8 mouse cellular contexts compared by ENCODE assay signal in genomic region chr10:60278006-60278399, GRCm38 (mm10). TPM values are rescaled to one million over a fixed set of nuclear protein-coding genes. Genes with fewer than 3 reads are reported as not detected.
DNase-seq lines count a peak whose midpoint lies in the region; ATAC-seq and TF ChIP-seq lines count a peak whose summit lies in the region.

No protein-coding gene starts in this region.

- no peaks in the 10 kb centered on the region for H3K9me3 ChIP-seq in kidney, postnatal 0 days (replicated peaks; ENCODE audit: low read length)
- H3K9me3 ChIP-seq in hindbrain, embryonic 15.5 days: no peaks in the 10 kb centered on the region
- no peaks in the 10 kb centered on the region for H3K9me3 ChIP-seq in midbrain, embryonic 15.5 days

- peak overlapping the region; percentile 85 for H3K9ac ChIP-seq in kidney, postnatal 0 days (ENCODE audit: low read depth, low read length)
- peak overlapping the region; percentile 74 for H3K9ac ChIP-seq in hindbrain, embryonic 15.5 days
- H3K9ac ChIP-seq in midbrain, embryonic 15.5 days: peak overlapping the region; percentile 92

- H3K27me3 ChIP-seq in kidney, postnatal 0 days (ENCODE audit: insufficient read depth, low read length): no peaks in the 10 kb centered on the region
- no peaks in the 10 kb centered on the region for H3K27me3 ChIP-seq in hindbrain, embryonic 15.5 days
- H3K27me3 ChIP-seq in midbrain, embryonic 15.5 days (replicated peaks): no peaks in the 10 kb centered on the region

- DNase-seq in kidney, postnatal 0 days (ENCODE audit: low spot score): no peak
- no peak for DNase-seq in kidney, postnatal 10 days
- no peak for DNase-seq in cerebellum, postnatal 25 days
- no peak for DNase-seq in cerebellum, postnatal 14 days
- no peak for DNase-seq in right cerebral cortex, postnatal 14 days

- TF ChIP-seq CTCF in kidney, postnatal 0 days (IDR thresholded peaks at IDR 0.05; ENCODE audit: low read depth): no peak

- no peaks in the 10 kb centered on the region for H3K36me3 ChIP-seq in kidney, postnatal 0 days (ENCODE audit: insufficient read depth, low read length)
- H3K36me3 ChIP-seq in hindbrain, embryonic 15.5 days: no peaks in the 10 kb centered on the region
- H3K36me3 ChIP-seq in midbrain, embryonic 15.5 days (replicated peaks): no peaks in the 10 kb centered on the region

- peak overlapping the region; percentile 81 for H3K4me2 ChIP-seq in kidney, postnatal 0 days (ENCODE audit: low read length)
- H3K4me2 ChIP-seq in hindbrain, embryonic 15.5 days: peak overlapping the region; percentile 75
- peak overlapping the region; percentile 88 for H3K4me2 ChIP-seq in midbrain, embryonic 15.5 days

- no peak; the same call in 1 of the 2 replicates for ATAC-seq in kidney, postnatal 0 days (replicated peaks; ENCODE audit: low FRiP score, low read depth)
- ATAC-seq in hindbrain, embryonic 15.5 days (ENCODE audit: low FRiP score, low read depth): no peak; the same call in 1 of the 2 replicates
- no peak for ATAC-seq in midbrain, embryonic 15.5 days (replicated peaks)

- WGBS in kidney, postnatal 0 days: 6% methylated on average over 13 of the region's 13 CpGs
- 6% methylated on average over 13 of the region's 13 CpGs for WGBS in hindbrain, embryonic 15.5 days
- WGBS in midbrain, embryonic 15.5 days: 7% methylated on average over 13 of the region's 13 CpGs

- peak overlapping the region; percentile 84 for H3K27ac ChIP-seq in kidney, postnatal 0 days
- H3K27ac ChIP-seq in brown adipose tissue, adult 24 weeks (replicated peaks; ENCODE audit: low read depth, low read length): peak overlapping the region; percentile 98
- peak overlapping the region; percentile 92 for H3K27ac ChIP-seq in hindbrain, embryonic 15.5 days (replicated peaks)
- peak overlapping the region; percentile 95 for H3K27ac ChIP-seq in midbrain, embryonic 15.5 days

- H3K4me1 ChIP-seq in kidney, postnatal 0 days (replicated peaks; ENCODE audit: insufficient read depth, low read length): peaks cover 10% of the 10 kb centered on the region; the same call in 1 of the 2 replicates
- peaks cover 28% of the 10 kb centered on the region for H3K4me1 ChIP-seq in brown adipose tissue, adult 24 weeks (ENCODE audit: control insufficient read depth, insufficient read depth, insufficient read length, low read length)
- peaks cover 47% of the 10 kb centered on the region for H3K4me1 ChIP-seq in hindbrain, embryonic 15.5 days (replicated peaks)
- peaks cover 53% of the 10 kb centered on the region for H3K4me1 ChIP-seq in midbrain, embryonic 15.5 days

- H3K4me3 ChIP-seq in kidney, postnatal 0 days (replicated peaks; ENCODE audit: low read depth, low read length): peak overlapping the region; percentile 69
- peak overlapping the region; percentile 99 for H3K4me3 ChIP-seq in brown adipose tissue, adult 24 weeks (ENCODE audit: insufficient read depth, low read depth, low read length)
- H3K4me3 ChIP-seq in hindbrain, embryonic 15.5 days: peak overlapping the region; percentile 66
- H3K4me3 ChIP-seq in midbrain, embryonic 15.5 days: peak overlapping the region; percentile 88

RNA-seq across cellular contexts. Expression of gene Psap, which starts 0.6 kb away (rescaled TPM):
- polyA plus RNA-seq in kidney, postnatal 0 days (2015; fragmentation: Nextera tagmentation; extraction: Ambion mirVana): 142 and 160 TPM in 2 replicates
- 774 and 844 TPM in 2 replicates for polyA plus RNA-seq in brown adipose tissue, adult 24 weeks (2012; ENCODE audit: insufficient read depth, insufficient read length, missing spikeins)
- polyA plus RNA-seq in hindbrain, embryonic 15.5 days (2015; fragmentation: Nextera tagmentation; extraction: Ambion mirVana): 194 and 203 TPM in 2 replicates
- 169 and 192 TPM in 2 replicates for polyA plus RNA-seq in midbrain, embryonic 15.5 days (2015; fragmentation: Nextera tagmentation; extraction: Ambion mirVana)

RNA-seq across cellular contexts. Expression of gene Chst3, which starts 58.9 kb away (rescaled TPM):
- 0.87 and 0.96 TPM in 2 replicates for polyA plus RNA-seq in kidney, postnatal 0 days (2015; fragmentation: Nextera tagmentation; extraction: Ambion mirVana)
- not detected in 2 replicates for polyA plus RNA-seq in brown adipose tissue, adult 24 weeks (2012; ENCODE audit: insufficient read depth, insufficient read length, missing spikeins)
- polyA plus RNA-seq in hindbrain, embryonic 15.5 days (2015; fragmentation: Nextera tagmentation; extraction: Ambion mirVana): 1.8 and 2.2 TPM in 2 replicates
- 1.1 and 1.6 TPM in 2 replicates for polyA plus RNA-seq in midbrain, embryonic 15.5 days (2015; fragmentation: Nextera tagmentation; extraction: Ambion mirVana)
